11 mouse cellular contexts compared by ENCODE assay signal in the genomic region with DNA sequence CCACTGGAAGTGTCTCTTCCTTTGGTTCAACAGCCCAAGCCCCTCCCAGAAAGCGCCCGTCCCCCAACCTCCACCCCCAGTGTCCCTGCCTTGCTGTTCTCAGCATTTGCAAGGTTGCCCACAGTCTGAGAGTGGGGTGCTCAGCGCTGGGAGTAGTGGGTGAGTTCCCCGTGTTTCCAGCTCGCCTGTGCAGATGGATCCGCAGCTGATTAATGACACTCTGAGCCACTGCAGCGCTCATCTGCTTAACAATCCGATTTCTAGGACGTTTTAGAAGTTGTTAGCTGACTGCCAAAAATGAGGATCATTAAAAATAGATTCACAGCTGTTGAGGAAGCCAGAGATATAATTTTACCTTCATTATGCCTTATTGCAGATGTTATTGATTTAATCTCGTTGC.
DNase-seq lines count a peak whose midpoint lies in the region; ATAC-seq and TF ChIP-seq lines count a peak whose summit lies in the region.
"Had no signal": no experiment of that assay in that cellular context is flagged by ENCODE, and none has a peak within 500 bp of the region (broad histone marks: within the 10 kb centered on the region; RNA-seq: fewer than 3 reads in every experiment).

No protein-coding gene starts in this region.

- no peak for DNase-seq in neural tube, embryonic 10.5 days (ENCODE audit: extremely low spot score, low spot score)
- DNase-seq in forebrain, postnatal 0 days, result peak; percentile 66
- peak; percentile 25 to 48 for DNase-seq in layer of hippocampus, postnatal 10 days (ENCODE audit: low spot score in 2 of 2)
- DNase-seq in telencephalon, adult 2 months (ENCODE audit: low read depth, low spot score), result peak; percentile 50
- DNase-seq in kidney, postnatal 4 days, result no peak
- DNase-seq in limb, embryonic 10.5 days (ENCODE audit: low spot score), result no peak
- DNase-seq in heart, adult 18-20 months, result no peak
- DNase-seq: kidney, postnatal 10 days had no signal

- H3K4me3 ChIP-seq in neural tube, embryonic 13.5 days, result no peak overlapping the region
- no peak overlapping the region for H3K4me3 ChIP-seq in forebrain, postnatal 0 days (ENCODE audit: low read depth, low read length)
- no peak overlapping the region for H3K4me3 ChIP-seq in limb, embryonic 10.5 days
- H3K4me3 ChIP-seq: myocyte had no signal

- H3K9me3 ChIP-seq in neural tube, embryonic 13.5 days, result no peaks in the 10 kb centered on the region
- no peaks in the 10 kb centered on the region for H3K9me3 ChIP-seq in forebrain, postnatal 0 days (ENCODE audit: low read length)
- H3K9me3 ChIP-seq in limb, embryonic 10.5 days (replicated peaks), result no peaks in the 10 kb centered on the region

- ATAC-seq in neural tube, embryonic 13.5 days (ENCODE audit: low read depth), result peak; percentile 69; the same call in 1 of the 2 replicates
- ATAC-seq in forebrain, postnatal 0 days, result peak; percentile 74

- H3K27ac ChIP-seq in neural tube, embryonic 13.5 days (replicated peaks), result peak overlapping the region; percentile 67
- H3K27ac ChIP-seq in forebrain, postnatal 0 days (ENCODE audit: low read depth, low read length), result no peak overlapping the region
- H3K27ac ChIP-seq in limb, embryonic 10.5 days, result no peak overlapping the region

- no peaks in the 10 kb centered on the region for H3K36me3 ChIP-seq in neural tube, embryonic 13.5 days
- H3K36me3 ChIP-seq in forebrain, postnatal 0 days (ENCODE audit: insufficient read depth), result no peaks in the 10 kb centered on the region
- no peaks in the 10 kb centered on the region for H3K36me3 ChIP-seq in limb, embryonic 10.5 days

- 51% methylated on average over 10 of the region's 10 CpGs for WGBS in neural tube, embryonic 13.5 days
- 49% methylated on average over 10 of the region's 10 CpGs for WGBS in forebrain, postnatal 0 days
- WGBS in limb, embryonic 10.5 days, result 77% methylated on average over 10 of the region's 10 CpGs

- no peak overlapping the region for H3K9ac ChIP-seq in neural tube, embryonic 13.5 days
- no peak overlapping the region for H3K9ac ChIP-seq in forebrain, postnatal 0 days

- no peak for TF ChIP-seq CTCF in forebrain, postnatal 0 days (IDR thresholded peaks at IDR 0.05; ENCODE audit: low read depth)

- H3K4me2 ChIP-seq in neural tube, embryonic 13.5 days, result no peak overlapping the region
- no peak overlapping the region for H3K4me2 ChIP-seq in forebrain, postnatal 0 days (ENCODE audit: low read depth)

- no peaks in the 10 kb centered on the region for H3K27me3 ChIP-seq in neural tube, embryonic 13.5 days
- no peaks in the 10 kb centered on the region for H3K27me3 ChIP-seq in forebrain, postnatal 0 days (ENCODE audit: insufficient read depth, low read length)
- H3K27me3 ChIP-seq in limb, embryonic 10.5 days (ENCODE audit: low read depth, poor library complexity, severe bottlenecking), result peaks cover 20% of the 10 kb centered on the region; the same call in 1 of the 2 replicates
- H3K27me3 ChIP-seq: CH12.LX had no signal

- peaks cover 25% of the 10 kb centered on the region for H3K4me1 ChIP-seq in neural tube, embryonic 13.5 days (replicated peaks)
- H3K4me1 ChIP-seq in forebrain, postnatal 0 days (ENCODE audit: insufficient read depth), result 0 out of 2 replicates have a peak, but pooled peaks cover 3% of the 10 kb centered on the region
- peaks cover 8% of the 10 kb centered on the region for H3K4me1 ChIP-seq in limb, embryonic 10.5 days

Comparison
In these comparisons a context has a peak if more than half of its experiments do, and no peak if none do; other contexts are left out.
1. DNase-seq: peak in forebrain, postnatal 0 days (single experiment), layer of hippocampus, postnatal 10 days (2 of 2) and telencephalon, adult 2 months (single experiment); none in neural tube, embryonic 10.5 days (single experiment), kidney, postnatal 4 days (0 of 2), limb, embryonic 10.5 days (single experiment) and heart, adult 18-20 months (0 of 2).